Mouse (Mus musculus) embryonic fibroblast, embryonic 13.5 days (primary cell): ENCODE measurements around the gene Gm14569. TPM values are rescaled to one million over a fixed set of nuclear protein-coding genes. Genes with fewer than 3 reads are reported as not detected.

Experiments used
- H3K27ac ChIP-seq: 2 replicates; pipeline ENCODE4 v1.5.1; 2012; ENCODE audit warnings: low read length, control low read depth, inconsistent platforms; ENCODE audit not compliant: insufficient read depth
- H3K4me1 ChIP-seq: 2 replicates; pipeline ENCODE4 v1.6.1; 2011; ENCODE audit warnings: low read length; ENCODE audit not compliant: control insufficient read depth, insufficient read depth
- H3K4me3 ChIP-seq: 2 replicates; pipeline ENCODE4 v1.5.1; 2011; ENCODE audit warnings: mild to moderate bottlenecking, control low read depth, low read length; ENCODE audit not compliant: insufficient read depth
- CTCF ChIP-seq: IDR thresholded peaks from 2 replicates; pipeline ENCODE4 v1.5.1; 2011; ENCODE audit warnings: mild to moderate bottlenecking, control low read depth, low read length, moderate library complexity, borderline replicate concordance; ENCODE audit not compliant: insufficient read depth
- POLR2A ChIP-seq: IDR thresholded peaks from 2 replicates; pipeline ENCODE4 v1.6.1; 2011; ENCODE audit warnings: low read depth, mild to moderate bottlenecking, control low read depth, low read length, moderate library complexity
- polyA plus RNA-seq: library from polyadenylated mRNA; stranded (reverse); fragments of >200 nt; gene quantifications from 2 replicates; pipeline ENCODE4 v1.2.4, GENCODE M21; 2011; ENCODE audit warnings: low read depth; ENCODE audit not compliant: missing spikeins, insufficient read length

Gm14569 gene
- polyA plus RNA-seq, 1 experiment, result not detected

- H3K27ac ChIP-seq, result no peak overlapping the region
- no peak for TF ChIP-seq CTCF
- TF ChIP-seq POLR2A, result no peak
- no peak overlapping the region for H3K4me3 ChIP-seq
- peaks cover 4% of the 10 kb centered on the region; the same call in 1 of the 2 replicates for H3K4me1 ChIP-seq
These were observed 106.3 kb downstream of the Gm14569 start for GRCm38 (mm10) chrX:36385340-36385739.

Other genes starting within 250 kb of the Gm14569 start
- 0.28 and 1.1 TPM in 2 replicates for gene Lonrf3, start 163.5 kb downstream of the Gm14569 start, polyA plus RNA-seq
- not detected in 2 replicates for gene Gm6268, start 90.5 kb downstream of the Gm14569 start, polyA plus RNA-seq
- 200 and 205 TPM in 2 replicates for gene Pgrmc1, start 106.4 kb upstream of the Gm14569 start, polyA plus RNA-seq
- gene Akap17b, start 153.6 kb upstream of the Gm14569 start, polyA plus RNA-seq, result 3.9 and 4.2 TPM in 2 replicates